Mouse (Mus musculus): Measurements from ENCODE around the gene Fam208b.

DNA sequence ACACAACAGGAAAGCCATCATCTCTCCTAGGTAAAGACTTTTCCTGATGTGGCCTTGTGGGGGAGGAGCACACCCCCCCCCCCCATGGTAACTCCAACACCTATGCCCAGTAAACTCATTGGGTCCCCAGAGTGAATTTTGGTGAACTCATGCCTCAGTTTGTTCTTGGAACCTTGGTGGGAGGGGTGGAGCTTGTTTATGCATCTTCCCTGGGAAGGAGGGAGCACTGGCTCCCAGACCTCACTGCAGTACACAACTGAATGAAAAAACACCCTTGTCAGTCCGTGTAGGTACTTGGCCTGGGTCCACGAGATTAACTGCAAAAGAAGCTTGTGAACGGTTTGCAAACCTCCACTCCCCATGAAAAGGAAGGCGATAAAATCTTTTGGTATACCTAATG lies 78.5 kb downstream of the Fam208b start:
- TF ChIP-seq POLR2A (IDR thresholded peaks at IDR 0.05; ENCODE audit: extremely low read depth, insufficient read depth, low read length) (no peak), CTCF (IDR thresholded peaks at IDR 0.05; ENCODE audit: extremely low read depth, insufficient read depth, low read length) (no peak)

Data from cortical plate, adult 2 months (tissue).